In genomic region chr15:79322281-79322990, GRCm38 (mm10) we compare ENCODE assay signal across 9 mouse cellular contexts. TPM values are rescaled to one million over a fixed set of nuclear protein-coding genes. Genes with fewer than 3 reads are reported as not detected.
A peak's percentile ranks its signal among the peaks of the same experiment; 100 is the strongest.
DNase-seq lines count a peak whose midpoint lies in the region; ATAC-seq and TF ChIP-seq lines count a peak whose summit lies in the region.
"Had no signal": no experiment of that assay in that cellular context is flagged by ENCODE, and none has a peak within 500 bp of the region (broad histone marks: within the 10 kb centered on the region; RNA-seq: fewer than 3 reads in every experiment).

No protein-coding gene starts in this region.

- H3K9me3 ChIP-seq in heart, embryonic 16.5 days (replicated peaks; ENCODE audit: control insufficient read depth, low read length) = no peaks in the 10 kb centered on the region
- no peaks in the 10 kb centered on the region for H3K9me3 ChIP-seq in ES-E14 (ENCODE audit: control insufficient read depth, insufficient read depth, low read depth, low read length)
- no peaks in the 10 kb centered on the region for H3K9me3 ChIP-seq in intestine, embryonic 14.5 days (ENCODE audit: control insufficient read depth, low read length)
- H3K9me3 ChIP-seq in stomach, embryonic 14.5 days (ENCODE audit: control insufficient read depth, low read depth, low read length) = no peaks in the 10 kb centered on the region
- H3K9me3 ChIP-seq: forebrain, embryonic 12.5 days had no signal

- H3K4me1 ChIP-seq in heart, embryonic 16.5 days (ENCODE audit: control insufficient read depth, insufficient read depth, low read length) = peaks cover 32% of the 10 kb centered on the region
- H3K4me1 ChIP-seq in ES-E14 (ENCODE audit: control insufficient read depth in 2 of 2, insufficient read depth in 2 of 2, low read length in 2 of 2, poor library complexity in 1 of 2) = peaks cover 2 to 22% of the 10 kb centered on the region in 2 experiments; a peak in 2 of 4 replicates
- peaks cover 21% of the 10 kb centered on the region for H3K4me1 ChIP-seq in intestine, embryonic 14.5 days (replicated peaks; ENCODE audit: control insufficient read depth, insufficient read depth, low read length)
- H3K4me1 ChIP-seq in stomach, embryonic 14.5 days (ENCODE audit: control insufficient read depth, insufficient read depth, low read length) = peaks cover 24% of the 10 kb centered on the region; the same call in 1 of the 2 replicates

- H3K4me3 ChIP-seq in heart, embryonic 16.5 days (ENCODE audit: low read length) = no peak overlapping the region
- no peak overlapping the region for H3K4me3 ChIP-seq in ES-E14 (ENCODE audit: insufficient read depth in 1 of 2, low read depth in 1 of 2, low read length in 2 of 2, poor library complexity in 1 of 2, severe bottlenecking in 1 of 2)
- H3K4me3 ChIP-seq in intestine, embryonic 14.5 days (ENCODE audit: low read depth, low read length) = no peak overlapping the region
- H3K4me3 ChIP-seq in stomach, embryonic 14.5 days (ENCODE audit: low read depth, low read length) = no peak overlapping the region
- H3K4me3 ChIP-seq: forebrain, embryonic 12.5 days had no signal

- H3K36me3 ChIP-seq in heart, embryonic 16.5 days (ENCODE audit: control insufficient read depth, insufficient read depth) = no peaks in the 10 kb centered on the region
- H3K36me3 ChIP-seq in ES-E14 (ENCODE audit: control insufficient read depth, insufficient read depth, low read length, poor library complexity, severe bottlenecking) = peaks cover 17% of the 10 kb centered on the region
- H3K36me3 ChIP-seq in intestine, embryonic 14.5 days (ENCODE audit: control insufficient read depth, insufficient read depth, low read length) = 0 out of 2 replicates have a peak, but pooled peaks cover 3% of the 10 kb centered on the region
- no peaks in the 10 kb centered on the region for H3K36me3 ChIP-seq in stomach, embryonic 14.5 days (ENCODE audit: control insufficient read depth, insufficient read depth, low read length)
- H3K36me3 ChIP-seq: forebrain, embryonic 12.5 days had no signal

- no peak for ATAC-seq in heart, embryonic 16.5 days (replicated peaks; ENCODE audit: extremely low read depth, insufficient read depth, low FRiP score)
- no peak for ATAC-seq in intestine, embryonic 14.5 days (replicated peaks; ENCODE audit: low FRiP score, low TSS enrichment, low read depth)
- no peak for ATAC-seq in stomach, embryonic 14.5 days (ENCODE audit: insufficient number of reproducible peaks, insufficient read depth, low FRiP score, low read depth)
- ATAC-seq in erythroid progenitor cell, adult 5-6 weeks (replicated peaks; ENCODE audit: low FRiP score, poor library complexity, severe bottlenecking) = no peak

- peak overlapping the region; percentile 32 for H3K4me2 ChIP-seq in heart, embryonic 16.5 days (ENCODE audit: low read depth, low read length)
- no peak overlapping the region for H3K4me2 ChIP-seq in intestine, embryonic 14.5 days (ENCODE audit: low read length)
- no peak overlapping the region for H3K4me2 ChIP-seq in stomach, embryonic 14.5 days (replicated peaks; ENCODE audit: low read depth, low read length)
- H3K4me2 ChIP-seq: forebrain, embryonic 12.5 days had no signal

- DNase-seq in heart, postnatal 10 days = no peak
- DNase-seq in ES-E14 (ENCODE audit: low read depth, low spot score) = no peak
- no peak for DNase-seq in intestine, embryonic 14.5 days (ENCODE audit: low spot score)
- no peak for DNase-seq in cerebellum, adult 11-12 months
- no peak for DNase-seq in right cerebral cortex, postnatal 10 days (ENCODE audit: low spot score in 2 of 2)

- intact Hi-C loops in heart, postnatal 10 days (cut with DNase I) = no loop called here

- in situ Hi-C loops in ES-E14 (cut with MboI; ENCODE audit: low sequenced_read_pairs in 2 of 2, unreplicated experiment in 2 of 2) = no loop called here

- WGBS in heart, embryonic 16.5 days = 44% methylated on average over 11 of the region's 11 CpGs
- WGBS in intestine, embryonic 14.5 days = 61% methylated on average over 11 of the region's 11 CpGs
- WGBS in stomach, embryonic 14.5 days = 48% methylated on average over 11 of the region's 11 CpGs

- H3K27me3 ChIP-seq in heart, embryonic 16.5 days (ENCODE audit: control insufficient read depth, insufficient read depth, low read length) = no peaks in the 10 kb centered on the region
- no peaks in the 10 kb centered on the region for H3K27me3 ChIP-seq in intestine, embryonic 14.5 days (replicated peaks; ENCODE audit: control insufficient read depth, insufficient read depth, low read length)
- no peaks in the 10 kb centered on the region for H3K27me3 ChIP-seq in stomach, embryonic 14.5 days (ENCODE audit: control insufficient read depth, insufficient read depth, low read length)
- H3K27me3 ChIP-seq: forebrain, embryonic 12.5 days had no signal

- peak overlapping the region; percentile 90 for H3K27ac ChIP-seq in heart, embryonic 16.5 days (ENCODE audit: low read length)
- H3K27ac ChIP-seq in ES-E14 (ENCODE audit: insufficient read depth, low read depth, low read length, poor library complexity, severe bottlenecking) = peak overlapping the region; percentile 34; the same call in 1 of the 2 replicates
- peak overlapping the region; percentile 54 for H3K27ac ChIP-seq in intestine, embryonic 14.5 days (ENCODE audit: low read depth)
- H3K27ac ChIP-seq in stomach, embryonic 14.5 days (ENCODE audit: low read length) = peak overlapping the region; percentile 72; the same call in 1 of the 2 replicates
- H3K27ac ChIP-seq: forebrain, embryonic 12.5 days had no signal

- 0 out of 2 replicates have a peak overlapping the region, but pooled peaks have one; percentile 43 for H3K9ac ChIP-seq in heart, embryonic 16.5 days (ENCODE audit: low read length)
- no peak overlapping the region; the same call in 1 of the 2 replicates for H3K9ac ChIP-seq in ES-E14 (ENCODE audit: insufficient read depth, low read depth, low read length, poor library complexity, severe bottlenecking)
- no peak overlapping the region for H3K9ac ChIP-seq in intestine, embryonic 14.5 days (ENCODE audit: low read length)
- no peak overlapping the region for H3K9ac ChIP-seq in stomach, embryonic 14.5 days (replicated peaks; ENCODE audit: low read depth, low read length)
- H3K9ac ChIP-seq: forebrain, embryonic 12.5 days had no signal

TF ChIP-seq in ES-E14, 5 proteins besides CTCF, POLR2A, EP300 and RAD21:
- TF ChIP-seq ZNF384 (IDR thresholded peaks at IDR 0.05; ENCODE audit: low read depth, low read length) (no peak), MAFK (IDR thresholded peaks at IDR 0.05; ENCODE audit: insufficient read depth, low read depth, low read length) (no peak)

RNA-seq across cellular contexts. Expression of gene Pla2g6, which starts 5.8 kb away (rescaled TPM):
- 12.1 and 13.7 TPM in 2 replicates for polyA plus RNA-seq in heart, embryonic 16.5 days (2015; fragmentation: Nextera tagmentation; extraction: Ambion mirVana)
- 10 to 100 TPM in 1 of 2 experiments, 1 to 10 TPM in 1; 9.1 to 11.1 TPM for total RNA-seq in heart, postnatal 10 days (2021)
- 59.2 and 80.9 TPM in 2 replicates for total RNA-seq in ES-E14 (2012; rRNA removed)
- polyA plus RNA-seq in intestine, embryonic 14.5 days (2014; fragmentation: Nextera tagmentation; extraction: Ambion mirVana) = 17.0 and 20.7 TPM in 2 replicates
- 16.6 and 17.4 TPM in 2 replicates for polyA plus RNA-seq in stomach, embryonic 14.5 days (2014; fragmentation: Nextera tagmentation; extraction: Ambion mirVana)
- 3.8 and 4.3 TPM in 2 replicates for total RNA-seq in erythroid progenitor cell, adult 5-6 weeks (2015; ENCODE audit: low replicate concordance)
- total RNA-seq in erythroid progenitor cell, adult 5-6 weeks (2017; ENCODE audit: low replicate concordance) = 2.1 and 7.5 TPM in 2 replicates

RNA-seq across cellular contexts. Expression of gene Maff, which starts 24.0 kb away (rescaled TPM):
- 3.9 and 4.1 TPM in 2 replicates for polyA plus RNA-seq in heart, embryonic 16.5 days (2015; fragmentation: Nextera tagmentation; extraction: Ambion mirVana)
- 1 to 10 TPM; 4.8 to 6.0 TPM for total RNA-seq in heart, postnatal 10 days (2021)
- 9.7 and 13.2 TPM in 2 replicates for total RNA-seq in ES-E14 (2012; rRNA removed)
- polyA plus RNA-seq in intestine, embryonic 14.5 days (2014; fragmentation: Nextera tagmentation; extraction: Ambion mirVana) = 6.4 and 8.9 TPM in 2 replicates
- 4.2 and 6.1 TPM in 2 replicates for polyA plus RNA-seq in stomach, embryonic 14.5 days (2014; fragmentation: Nextera tagmentation; extraction: Ambion mirVana)
- total RNA-seq in erythroid progenitor cell, adult 5-6 weeks (2015; ENCODE audit: low replicate concordance) = not detected in 2 replicates
- not detected in 2 replicates for total RNA-seq in erythroid progenitor cell, adult 5-6 weeks (2017; ENCODE audit: low replicate concordance)

RNA-seq across cellular contexts. Expression of gene Baiap2l2, which starts 37.1 kb away (rescaled TPM):
- polyA plus RNA-seq in heart, embryonic 16.5 days (2015; fragmentation: Nextera tagmentation; extraction: Ambion mirVana) = 14.2 and 17.3 TPM in 2 replicates
- under 1 TPM in 1 of 2 experiments, not detected in 1; 0.62 TPM for total RNA-seq in heart, postnatal 10 days (2021)
- 0.13 and 0.58 TPM in 2 replicates for total RNA-seq in ES-E14 (2012; rRNA removed)
- polyA plus RNA-seq in intestine, embryonic 14.5 days (2014; fragmentation: Nextera tagmentation; extraction: Ambion mirVana) = 4.8 and 9.4 TPM in 2 replicates
- 5.9 and 8.6 TPM in 2 replicates for polyA plus RNA-seq in stomach, embryonic 14.5 days (2014; fragmentation: Nextera tagmentation; extraction: Ambion mirVana)
- not detected in 2 replicates for total RNA-seq in erythroid progenitor cell, adult 5-6 weeks (2015; ENCODE audit: low replicate concordance)
- total RNA-seq in erythroid progenitor cell, adult 5-6 weeks (2017; ENCODE audit: low replicate concordance) = not detected in 2 replicates

Comparison
In these comparisons a context has a peak if more than half of its experiments do, and no peak if none do; other contexts are left out.
1. H3K27ac ChIP-seq: peak in every context shown above with its lines; median percentile 90 in heart, embryonic 16.5 days; 72 in stomach, embryonic 14.5 days; 54 in intestine, embryonic 14.5 days; 34 in ES-E14.